Mouse (Mus musculus) left cerebral cortex, postnatal 36 days (tissue): ENCODE data around the gene Exoc4. TPM values are rescaled to one million over a fixed set of nuclear protein-coding genes. Genes with fewer than 3 reads are reported as not detected.

ENCODE experiments used
- DNase-seq, 2 experiments: peaks; one replicate each; pipeline ENCODE4 v3.0.0; 2021 to 2022; ENCODE audit warnings: low spot score in 2 of 2, mixed read lengths in 1 of 2
- intact Hi-C: fragments of 180-260 bp; cut with DNase I; formaldehyde crosslinking; loops from one replicate; pipeline ENCODE4 v1.15.1; 2025
- total RNA-seq, 2 experiments: library from RNA; stranded (reverse); gene quantifications; 2 replicates each; pipeline ENCODE4 v1.2.3; 2021

Gene Exoc4
- total RNA-seq, 2 experiments from 2014 or later, result 70.8 to 81.2 TPM

DNA sequence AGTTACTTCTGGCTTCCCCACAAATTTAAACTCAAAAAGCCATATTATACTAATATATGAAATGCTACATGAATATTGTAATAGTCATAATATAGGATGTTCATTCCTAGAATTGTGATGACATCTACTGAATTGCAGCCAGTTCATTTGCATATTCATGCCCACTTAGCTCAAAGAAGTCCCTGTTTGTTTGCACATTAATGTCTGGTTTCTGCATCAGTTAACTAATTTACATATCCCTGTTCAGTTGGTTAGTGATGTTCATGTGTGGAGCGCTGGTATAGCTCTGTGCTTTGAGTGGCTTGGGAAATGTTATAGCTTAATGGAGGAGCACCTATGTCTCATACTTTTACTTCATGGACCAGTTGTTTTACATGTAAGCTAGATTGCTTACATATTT, 206.4 kb downstream of the Exoc4 start:
- no peak for DNase-seq
- intact Hi-C loops, result no loop called here

DNA sequence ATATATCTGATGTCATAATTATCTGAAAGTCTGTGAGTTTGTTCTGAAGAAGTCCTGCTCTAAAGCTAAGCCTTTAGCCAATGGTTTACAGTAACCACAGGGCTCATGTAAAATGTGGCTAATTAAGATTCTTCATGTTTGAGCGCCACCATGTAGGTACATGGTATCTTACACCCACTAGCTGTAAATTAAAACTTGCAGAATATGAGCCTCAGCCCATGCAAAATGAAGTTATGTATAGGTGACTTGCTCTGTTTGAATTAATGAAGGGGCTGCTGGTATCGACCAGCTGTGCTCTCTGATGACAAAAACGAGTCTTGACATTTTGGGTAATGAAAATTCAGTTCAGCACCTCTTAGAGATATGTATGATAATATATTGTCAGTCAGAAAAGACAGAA, 216.0 kb downstream of the Exoc4 start:
- DNase-seq, result no peak
- intact Hi-C loops, result no loop called here

DNA sequence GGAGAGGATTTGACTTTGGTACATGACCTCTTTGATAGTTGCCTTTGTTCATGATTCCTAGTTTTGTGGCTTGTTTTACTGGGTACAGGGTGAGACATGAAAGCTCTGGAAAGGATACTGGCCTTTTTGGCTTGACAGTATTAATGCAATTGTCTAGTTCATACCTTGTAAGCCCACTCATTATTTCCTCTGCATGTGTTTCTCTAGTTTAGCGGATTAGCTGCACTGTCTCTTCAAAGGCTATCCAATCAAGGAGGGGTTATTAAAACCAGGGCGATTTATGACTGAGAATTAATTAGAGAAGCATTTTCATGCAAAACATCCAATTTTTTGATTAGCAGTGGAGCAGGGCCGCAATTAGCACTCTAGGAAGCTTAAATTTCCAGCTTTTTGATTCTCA, 216.5 kb downstream of the Exoc4 start:
- intact Hi-C loops, result no loop called here
- DNase-seq, result no peak

- DNase-seq, result no peak
- intact Hi-C loops, result no loop called here
Measured at GRCm38 (mm10) chr6:33466168-33466839, 217.4 kb downstream of the Exoc4 start.

DNA sequence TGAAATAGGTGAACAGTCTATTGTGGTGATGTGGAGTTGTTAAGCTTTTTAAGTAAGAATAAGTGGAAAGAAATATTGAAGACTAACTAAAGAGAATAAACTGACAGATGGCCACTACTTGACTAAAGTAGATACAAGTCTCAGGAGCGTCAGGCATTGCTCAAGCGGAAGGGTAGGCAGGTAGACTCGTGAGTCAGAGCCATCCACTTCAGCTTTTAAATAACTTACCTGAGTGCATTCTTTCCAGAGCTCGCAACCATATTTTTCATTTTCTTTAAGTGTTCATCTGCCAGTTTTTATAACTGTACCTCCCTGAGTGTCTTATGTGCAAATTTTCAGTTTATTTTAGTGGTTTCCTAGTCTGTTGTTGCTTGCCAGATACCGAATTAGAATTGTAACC, 219.6 kb downstream of the Exoc4 start:
- no peak for DNase-seq

DNA sequence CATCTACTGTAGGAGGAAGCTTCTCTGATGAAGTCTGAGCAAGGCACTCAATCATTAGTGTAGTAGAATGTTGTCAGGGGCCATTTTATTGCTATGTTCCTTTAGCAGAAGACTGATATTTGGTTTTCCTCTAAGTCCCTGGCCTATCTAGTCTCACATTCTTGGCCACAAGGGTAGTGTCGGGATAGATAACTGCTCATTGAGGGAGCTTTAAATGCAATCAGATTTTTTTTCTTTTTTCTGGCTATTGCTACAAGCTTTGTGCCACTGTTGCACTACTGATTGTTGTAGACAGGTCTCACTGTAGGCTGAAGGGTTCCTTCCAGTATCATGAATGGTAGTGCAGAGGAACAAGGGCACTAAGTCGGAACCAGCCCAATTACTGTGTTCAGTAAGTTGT, 227.2 kb downstream of the Exoc4 start:
- DNase-seq, result no peak
- intact Hi-C loops, result no loop called here

More for the DNA sequence above, 219.6 kb downstream of the Exoc4 start:
- intact Hi-C loops, result no loop called here

- no peak for DNase-seq
- intact Hi-C loops, result no loop called here
Measured at GRCm38 (mm10) chr6:33484568-33484967, 235.7 kb downstream of the Exoc4 start.

GRCm38 (mm10) chr6:33489788-33490187, 240.9 kb downstream of the Exoc4 start:
- intact Hi-C loops, result no loop called here
- no peak for DNase-seq

- intact Hi-C loops, result no loop called here
- no peak for DNase-seq
Measured at GRCm38 (mm10) chr6:33496141-33496855, 247.4 kb downstream of the Exoc4 start.

DNA sequence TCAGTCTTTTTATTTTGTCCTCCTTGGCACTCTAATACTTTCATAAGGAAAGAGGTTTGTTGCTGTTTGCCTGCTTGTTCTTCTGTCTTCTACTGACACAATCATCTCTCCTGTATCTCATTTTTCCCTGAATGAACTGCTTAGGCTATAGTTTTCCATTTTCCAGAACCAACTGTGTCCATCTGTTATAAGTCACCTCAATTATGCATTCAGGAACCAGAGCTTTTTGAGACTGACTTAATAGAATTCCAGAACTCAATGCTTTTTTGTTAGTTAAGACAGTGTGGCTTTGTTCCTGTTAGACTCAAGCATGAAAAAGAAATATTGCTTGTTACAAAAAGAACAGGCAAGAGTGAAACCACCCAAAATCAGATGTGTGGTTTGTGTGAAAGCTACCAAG, 248.5 kb downstream of the Exoc4 start:
- no peak for DNase-seq
- intact Hi-C loops, result no loop called here

GRCm38 (mm10) chr6:33502388-33502787, 253.5 kb downstream of the Exoc4 start:
- intact Hi-C loops, result no loop called here
- DNase-seq, result peak in 1 of 2 experiments; percentile 13

DNA sequence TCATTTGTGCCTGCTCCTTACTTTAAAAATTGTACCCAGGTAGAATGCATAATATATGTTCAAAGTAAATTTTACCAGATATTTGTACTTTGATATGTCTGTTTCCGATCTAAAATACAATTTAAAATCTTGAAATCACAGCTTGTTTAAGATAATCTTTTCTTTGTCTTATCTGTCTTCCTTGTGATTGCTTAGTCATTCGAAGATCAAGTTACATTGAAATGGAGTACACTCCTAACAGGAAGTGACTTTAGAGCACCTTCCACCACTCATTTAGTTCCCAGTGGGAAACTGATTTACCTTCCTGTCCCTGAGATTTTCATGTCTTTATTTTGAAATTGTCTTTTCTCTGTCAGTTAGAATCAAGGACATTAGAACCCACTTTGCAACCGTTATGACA, 254.5 kb downstream of the Exoc4 start:
- intact Hi-C loops, result no loop called here
- DNase-seq, result no peak

DNA sequence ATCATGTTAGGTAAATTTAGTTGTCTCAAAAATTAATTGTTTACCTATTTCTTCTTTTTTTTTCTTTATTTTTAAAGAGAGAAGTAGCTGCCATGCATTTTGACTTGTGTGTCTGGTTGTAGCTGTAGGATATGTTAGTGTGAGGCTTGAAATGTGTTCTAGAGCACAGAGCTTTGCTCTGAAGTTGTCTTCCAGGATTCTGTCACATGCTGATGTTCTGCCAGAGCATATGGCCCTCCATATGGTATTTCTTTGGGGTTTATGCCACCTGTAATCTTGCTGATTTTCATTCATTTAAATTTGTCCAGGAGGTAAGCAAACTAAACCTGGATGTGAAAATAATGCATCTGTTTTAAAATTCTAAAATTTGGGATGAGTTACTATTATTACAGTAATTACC, 258.2 kb downstream of the Exoc4 start:
- intact Hi-C loops, result no loop called here
- DNase-seq, result peak in 1 of 2 experiments; percentile 19

GRCm38 (mm10) chr6:33515391-33515790, 266.5 kb downstream of the Exoc4 start:
- no peak for DNase-seq
- intact Hi-C loops, result no loop called here

DNA sequence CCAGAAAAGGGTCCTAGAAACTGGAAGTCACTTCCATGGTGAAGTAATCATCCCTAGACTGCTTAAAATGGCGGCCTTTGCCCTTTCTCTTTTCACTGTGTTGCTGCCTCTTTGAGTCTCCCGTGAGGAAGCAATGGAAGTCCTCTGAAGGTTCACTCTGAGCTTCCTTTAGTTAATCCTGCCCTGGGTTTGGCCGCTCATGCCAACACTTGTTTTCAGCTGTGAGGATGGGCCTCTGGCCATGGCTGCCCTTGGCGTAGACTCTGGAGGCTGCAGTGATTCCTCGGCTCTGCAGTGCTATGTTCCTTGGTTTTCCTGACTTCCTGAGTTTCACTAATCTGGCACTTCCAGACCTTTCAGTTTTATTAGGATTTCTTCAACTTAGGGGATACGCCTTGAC, 267.9 kb downstream of the Exoc4 start:
- intact Hi-C loops, result no loop called here
- no peak for DNase-seq

DNA sequence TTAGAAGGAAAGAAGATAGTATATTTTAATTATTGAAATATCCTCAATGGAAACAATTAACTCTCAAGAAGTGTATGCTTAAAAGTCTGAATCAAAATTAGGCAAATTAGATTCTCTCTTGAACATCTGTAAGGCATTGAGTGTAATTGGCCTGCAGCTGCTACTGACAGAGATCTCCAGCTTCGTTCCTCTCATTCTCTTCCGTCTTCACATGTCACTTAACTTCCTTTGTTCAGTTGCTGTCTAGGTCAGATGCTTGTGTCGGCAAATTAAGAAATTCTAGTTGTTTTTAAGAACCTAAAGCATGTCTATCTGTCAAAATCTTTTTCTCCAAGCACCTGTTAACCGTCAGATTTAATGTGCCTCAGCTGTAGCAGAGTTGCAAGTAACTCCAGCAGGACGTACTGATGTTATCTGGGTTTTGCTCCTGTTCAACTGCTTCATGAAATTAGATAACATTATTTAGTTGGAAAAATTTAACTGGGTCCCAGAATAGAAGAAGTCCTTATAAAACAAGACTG, 269.1 kb downstream of the Exoc4 start:
- no peak for DNase-seq
- intact Hi-C loops, result no loop called here

DNA sequence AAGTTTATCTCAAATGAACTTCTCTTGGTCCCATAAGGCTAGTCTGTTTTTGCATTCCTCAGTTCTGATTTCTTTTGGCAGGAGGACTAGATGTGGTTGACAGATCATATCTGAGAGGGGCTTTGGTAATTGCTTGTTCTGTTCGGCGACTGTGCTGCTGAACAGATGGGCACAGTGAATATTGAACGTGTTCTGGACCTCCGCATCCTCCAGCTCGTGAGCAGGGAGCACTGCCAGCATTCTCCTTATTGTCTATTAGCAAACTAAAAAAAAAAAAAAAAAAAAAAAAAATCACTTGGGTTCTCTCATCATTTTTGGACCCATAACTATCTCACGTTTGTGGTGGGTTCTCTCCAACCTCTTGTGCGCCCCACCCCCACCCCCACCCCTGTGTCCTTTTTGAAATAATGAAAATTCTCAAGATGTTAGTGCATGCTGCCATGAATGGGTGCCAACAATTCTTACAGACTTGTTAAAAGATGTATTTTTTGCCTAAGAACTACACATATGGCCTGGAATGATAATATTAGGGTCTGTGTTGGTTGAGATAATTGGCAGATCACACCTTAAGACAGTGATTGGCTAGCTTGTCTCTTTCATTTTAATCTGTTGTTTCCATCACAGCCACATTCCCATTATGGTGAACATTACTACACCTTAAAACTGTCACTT, 276.9 kb downstream of the Exoc4 start:
- intact Hi-C loops, result no loop called here
- peak in 1 of 2 experiments; percentile 11 for DNase-seq

- DNase-seq, result no peak
- intact Hi-C loops, result no loop called here
Measured at GRCm38 (mm10) chr6:33540356-33540755, 291.5 kb downstream of the Exoc4 start.

DNA sequence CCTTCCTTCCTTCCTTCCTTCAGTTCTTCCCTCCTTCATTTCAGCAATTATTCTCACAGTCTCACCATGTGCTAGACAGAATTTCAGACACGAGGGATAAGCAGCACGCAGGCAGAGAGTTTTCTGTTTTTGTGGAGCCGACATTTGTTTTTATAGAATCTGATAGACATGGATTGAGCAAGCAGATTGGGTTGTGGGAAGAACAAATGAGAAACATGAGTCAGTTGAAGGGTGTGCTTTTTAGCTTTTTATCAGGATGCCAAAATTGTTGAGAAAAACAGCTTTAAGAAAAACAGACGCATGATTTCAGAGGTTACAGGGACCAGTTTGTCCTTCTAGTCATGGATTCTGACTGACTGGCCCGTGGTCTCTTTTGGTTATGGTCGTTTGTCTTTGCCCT, 293.8 kb downstream of the Exoc4 start:
- DNase-seq, result no peak
- intact Hi-C loops, result no loop called here

DNA sequence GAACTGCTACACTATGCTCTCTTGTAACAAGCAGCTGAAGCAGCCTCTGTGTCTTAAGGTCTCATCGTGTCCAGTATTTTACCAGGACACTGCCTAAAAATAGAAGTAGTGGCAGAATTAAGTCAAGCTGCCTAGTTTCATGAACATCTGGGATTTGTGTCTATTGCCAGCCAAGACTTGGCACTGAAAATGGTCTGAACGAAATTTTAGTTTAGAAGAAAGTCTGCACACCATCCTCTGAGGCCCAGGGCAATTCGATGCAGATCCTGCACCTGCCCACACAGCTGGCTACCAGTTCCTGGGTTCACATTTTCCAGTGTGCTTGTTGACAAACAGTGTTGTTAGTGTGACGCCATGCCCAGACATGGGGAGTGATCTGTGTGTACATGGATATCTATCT, 303.0 kb downstream of the Exoc4 start:
- intact Hi-C loops, result no loop called here
- no peak for DNase-seq

DNA sequence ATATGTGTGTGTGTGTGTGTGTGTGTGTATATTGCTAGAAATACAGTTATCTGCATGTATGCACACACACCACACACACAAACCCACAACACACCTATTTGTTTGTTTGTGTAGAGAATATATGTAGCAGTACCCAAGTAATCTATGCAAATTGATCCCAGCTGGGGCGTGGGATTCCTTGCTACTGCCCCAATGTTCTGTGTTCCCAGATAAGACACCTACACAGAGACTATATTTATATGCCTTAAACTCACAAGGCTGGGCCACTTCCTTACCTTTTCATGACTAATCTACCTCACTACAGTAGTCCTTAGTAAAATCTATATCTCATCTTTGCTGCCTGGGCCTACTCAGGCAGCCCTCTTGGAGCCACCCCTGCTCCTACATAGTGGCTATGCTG, 312.0 kb downstream of the Exoc4 start:
- peak; percentile 30 to 46 for DNase-seq
- intact Hi-C loops, result no loop called here
